Mouse (Mus musculus) lung, adult 2 months (tissue): ENCODE measurements around the gene Hltf.

Experiments used
- CTCF ChIP-seq: fragments of 200-500 bp; IDR thresholded peaks from 2 replicates; pipeline ENCODE4 v1.5.1; 2011; ENCODE audit warnings: mild to moderate bottlenecking, low read length, control low read depth; ENCODE audit not compliant: insufficient read depth
- POLR2A ChIP-seq: fragments of 200-500 bp; IDR thresholded peaks from 2 replicates; pipeline ENCODE4 v1.6.1; 2011; ENCODE audit warnings: low read depth, mild to moderate bottlenecking, control low read depth, low read length, borderline replicate concordance; ENCODE audit errors: extremely low read depth

- TF ChIP-seq CTCF, result no peak
- no peak for TF ChIP-seq POLR2A
These were observed 83.6 kb downstream of the Hltf start for GRCm38 (mm10) chr3:20141240-20141639.
